Mouse (Mus musculus): ENCODE data around the gene Syn3.

DNA sequence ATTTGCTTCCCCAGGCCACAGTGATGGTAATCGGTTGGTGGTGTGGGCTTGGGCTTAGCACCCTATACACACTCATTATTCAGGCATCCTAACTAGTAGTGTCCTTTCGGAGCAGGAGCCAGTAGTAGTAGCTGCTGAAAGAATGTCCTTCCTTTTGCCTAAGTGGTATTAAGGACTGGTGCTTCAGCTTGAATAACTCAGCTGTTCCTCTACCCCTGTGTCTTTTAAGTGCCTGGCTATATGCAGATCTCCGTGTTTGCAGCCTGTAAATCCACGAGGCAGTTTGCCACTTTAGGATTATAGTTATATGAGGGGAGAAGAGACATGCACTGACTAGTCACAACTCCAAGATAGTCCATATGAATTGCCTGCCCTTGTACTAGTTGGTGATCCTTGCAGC is 159.6 kb downstream of the Syn3 start:
- TF ChIP-seq CTCF (IDR thresholded peaks at IDR 0.05; ENCODE audit: borderline replicate concordance, control insufficient read depth, extremely low read depth, insufficient read depth, low read length, poor library complexity): no peak
- TF ChIP-seq POLR2A (IDR thresholded peaks at IDR 0.05; ENCODE audit: control insufficient read depth, extremely low read depth, insufficient read depth, low read length, poor library complexity): no peak

All from thymus, adult 2 months (tissue).